Mouse (Mus musculus) forebrain, embryonic 10.5 days (tissue): ENCODE measurements around the gene Stk38l. TPM values are rescaled to one million over a fixed set of nuclear protein-coding genes. Genes with fewer than 3 reads are reported as not detected.

Experiments
- DNase-seq: peaks from one replicate; pipeline ENCODE4 v3.0.0-alpha.2; 2017; ENCODE audit warnings: low spot score; ENCODE audit errors: extremely low spot score
- H3K27ac ChIP-seq: fragments of 300-500 bp; sonication (generic); 2 replicates; pipeline ENCODE4 v1.5.1; 2016; ENCODE audit warnings: mild to moderate bottlenecking
- H3K27me3 ChIP-seq: fragments of 300-500 bp; sonication (generic); 2 replicates; pipeline ENCODE4 v1.6.1; 2016; ENCODE audit warnings: mild to moderate bottlenecking; ENCODE audit not compliant: poor library complexity, severe bottlenecking
- H3K36me3 ChIP-seq: fragments of 300-500 bp; sonication (generic); replicated peaks from 2 replicates; pipeline ENCODE4 v1.6.1; 2016; ENCODE audit warnings: mild to moderate bottlenecking, moderate library complexity
- H3K4me1 ChIP-seq: fragments of 300-500 bp; sonication (generic); 2 replicates; pipeline ENCODE4 v1.6.1; 2016
- H3K4me3 ChIP-seq: fragments of 300-500 bp; sonication (generic); 2 replicates; pipeline ENCODE4 v1.5.1; 2016; ENCODE audit warnings: mild to moderate bottlenecking, moderate library complexity
- H3K9me3 ChIP-seq: fragments of 300-500 bp; sonication (generic); 2 replicates; pipeline ENCODE4 v1.6.1; 2016; ENCODE audit warnings: mild to moderate bottlenecking, moderate library complexity
- WGBS: fragments of 180-500 bp; shearing (Covaris S2); methylation state at CpG from one replicate; pipeline ENCODE4 v1.1.7; 2016; 5-methylcytosine and 5-hydroxymethylcytosine counted together
- polyA plus RNA-seq: library from polyadenylated mRNA; unstranded; fragments of >200 nt; fragmentation: Nextera tagmentation; extraction: Ambion mirVana; gene quantifications from 2 replicates; pipeline ENCODE4 v1.2.1, GENCODE M21; 2016

Gene Stk38l
- polyA plus RNA-seq, 1 experiment from 2014 or later, result 22.1 TPM

GRCm38 (mm10) chr6:146702126-146702881 is 22.5 kb upstream of the Stk38l start:
- Histone ChIP-seq H3K27ac (no peak overlapping the region), H3K27me3 (no peaks in the 10 kb centered on the region), H3K36me3 (no peaks in the 10 kb centered on the region), H3K4me1 (no peaks in the 10 kb centered on the region), H3K4me3 (no peak overlapping the region), H3K9me3 (no peaks in the 10 kb centered on the region; the same call in 1 of the 2 replicates)
- 84% methylated on average over 11 of the region's 11 CpGs for WGBS
- no peak for DNase-seq

GRCm38 (mm10) chr6:146703351-146703750 is 21.4 kb upstream of the Stk38l start:
- Histone ChIP-seq H3K4me3 (no peak overlapping the region), H3K4me1 (no peaks in the 10 kb centered on the region), H3K27ac (no peak overlapping the region), H3K9me3 (no peaks in the 10 kb centered on the region; the same call in 1 of the 2 replicates), H3K36me3 (no peaks in the 10 kb centered on the region), H3K27me3 (no peaks in the 10 kb centered on the region)
- DNase-seq, result no peak
- 92% methylated on average over 3 of the region's 3 CpGs for WGBS

DNA sequence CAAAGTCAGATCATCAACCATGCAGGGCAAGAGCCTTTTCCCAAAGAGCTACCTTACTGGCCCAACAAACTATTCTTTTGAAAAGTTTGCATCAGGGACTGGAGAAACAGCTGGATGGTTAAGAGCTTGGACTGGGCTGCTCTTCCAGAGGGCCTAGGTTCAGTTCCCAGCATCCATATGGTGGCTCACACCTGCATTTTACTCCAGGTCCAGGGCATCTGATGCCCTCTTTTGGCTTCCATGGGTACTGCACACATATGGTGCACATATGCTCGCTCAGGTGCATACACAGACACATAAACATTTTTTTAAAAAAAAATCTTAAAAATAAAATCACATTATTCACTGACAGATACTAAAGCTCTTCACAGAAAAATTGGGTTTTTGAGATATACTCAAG is 19.2 kb upstream of the Stk38l start:
- WGBS, result 88% methylated on average over 1 of the region's 1 CpGs
- no peak overlapping the region for H3K4me3 ChIP-seq
- no peak for DNase-seq
- H3K4me1 ChIP-seq, result no peaks in the 10 kb centered on the region
- no peaks in the 10 kb centered on the region for H3K36me3 ChIP-seq
- no peak overlapping the region for H3K27ac ChIP-seq
- no peaks in the 10 kb centered on the region for H3K9me3 ChIP-seq
- no peaks in the 10 kb centered on the region for H3K27me3 ChIP-seq

DNA sequence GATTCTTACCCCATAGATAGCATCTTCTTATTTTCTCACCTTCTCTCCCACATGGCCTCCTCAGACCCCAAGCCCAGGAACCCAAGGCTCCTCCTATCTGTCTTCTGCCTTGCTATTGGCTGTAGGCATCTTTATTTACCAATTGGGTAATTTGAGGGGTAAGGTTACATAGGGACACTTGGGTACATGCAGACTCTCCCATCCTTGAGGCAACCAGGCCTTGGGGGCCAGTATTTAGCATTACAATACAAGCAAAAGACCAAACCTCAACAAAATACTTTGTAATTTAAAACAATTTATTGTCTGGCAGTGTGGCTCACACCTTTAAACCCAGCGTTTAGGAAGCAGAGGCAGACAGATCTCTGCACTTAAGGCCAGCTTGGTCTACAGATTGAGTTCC is 5.2 kb upstream of the Stk38l start:
- no peak for DNase-seq
- no peaks in the 10 kb centered on the region for H3K36me3 ChIP-seq
- 72% methylated on average over 1 of the region's 1 CpGs for WGBS
- no peaks in the 10 kb centered on the region for H3K4me1 ChIP-seq
- no peaks in the 10 kb centered on the region for H3K27me3 ChIP-seq
- H3K9me3 ChIP-seq, result no peaks in the 10 kb centered on the region
- no peak overlapping the region for H3K27ac ChIP-seq
- no peak overlapping the region for H3K4me3 ChIP-seq

DNA sequence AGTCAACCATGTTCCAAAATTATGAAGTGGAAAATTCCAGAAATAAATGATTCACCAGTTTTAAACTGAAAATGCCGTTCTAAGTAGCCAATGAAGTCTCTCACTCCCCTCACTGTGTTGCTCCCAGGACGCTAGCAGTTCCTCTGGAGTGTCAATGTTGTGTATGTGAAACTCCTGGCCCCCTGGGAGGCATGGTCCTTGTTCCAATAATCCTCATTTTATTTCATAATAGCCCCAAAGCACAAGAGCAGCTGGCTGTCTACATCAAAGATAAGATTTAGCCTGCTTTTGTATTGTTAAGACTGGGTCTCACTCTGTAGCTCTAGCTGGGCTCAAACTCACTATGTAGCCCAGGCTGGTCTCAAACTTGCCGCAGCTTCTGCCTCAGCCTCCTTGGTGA is 990 bp upstream of the Stk38l start:
- WGBS, result 90% methylated on average over 3 of the region's 3 CpGs
- Histone ChIP-seq H3K36me3 (no peaks in the 10 kb centered on the region), H3K27ac (no peak overlapping the region), H3K27me3 (no peaks in the 10 kb centered on the region), H3K9me3 (no peaks in the 10 kb centered on the region), H3K4me1 (peaks cover 11% of the 10 kb centered on the region), H3K4me3 (no peak overlapping the region)
- no peak for DNase-seq

DNA sequence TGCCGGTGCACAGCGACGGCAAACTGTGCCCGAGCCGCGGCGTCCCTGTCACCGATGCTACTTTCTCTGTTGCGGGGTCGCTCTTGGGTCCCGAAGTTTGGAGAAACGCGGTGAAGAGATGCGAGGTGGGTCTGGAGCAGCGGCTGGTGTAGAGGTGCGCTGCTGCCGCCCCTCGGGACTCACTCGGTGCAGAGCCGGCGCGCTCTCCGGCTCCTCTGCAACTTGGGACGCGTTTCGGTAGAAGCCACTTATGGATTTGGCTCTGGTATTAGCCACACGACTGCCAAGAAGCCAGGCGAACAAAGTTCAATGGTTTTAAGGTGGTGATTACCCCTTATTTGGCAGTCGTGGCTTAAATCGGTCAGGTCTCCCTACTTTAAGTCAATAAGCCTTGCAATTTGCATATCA is 593 bp downstream of the Stk38l start:
- Histone ChIP-seq H3K9me3 (no peaks in the 10 kb centered on the region), H3K27ac (peak overlapping the region; percentile 89), H3K27me3 (no peaks in the 10 kb centered on the region), H3K4me1 (peaks cover 11% of the 10 kb centered on the region), H3K4me3 (peak overlapping the region; percentile 72), H3K36me3 (no peaks in the 10 kb centered on the region)
- DNase-seq, result peak; percentile 58
- under 1% methylated on average over 30 of the region's 30 CpGs for WGBS

- H3K36me3 ChIP-seq, result no peaks in the 10 kb centered on the region
- 95% methylated on average over 1 of the region's 1 CpGs for WGBS
- H3K9me3 ChIP-seq, result no peaks in the 10 kb centered on the region
- H3K4me3 ChIP-seq, result no peak overlapping the region
- no peak overlapping the region for H3K27ac ChIP-seq
- no peak for DNase-seq
- H3K4me1 ChIP-seq, result peaks cover 31% of the 10 kb centered on the region
- no peaks in the 10 kb centered on the region for H3K27me3 ChIP-seq
These were observed 6.2 kb downstream of the Stk38l start for GRCm38 (mm10) chr6:146731031-146731430.

DNA sequence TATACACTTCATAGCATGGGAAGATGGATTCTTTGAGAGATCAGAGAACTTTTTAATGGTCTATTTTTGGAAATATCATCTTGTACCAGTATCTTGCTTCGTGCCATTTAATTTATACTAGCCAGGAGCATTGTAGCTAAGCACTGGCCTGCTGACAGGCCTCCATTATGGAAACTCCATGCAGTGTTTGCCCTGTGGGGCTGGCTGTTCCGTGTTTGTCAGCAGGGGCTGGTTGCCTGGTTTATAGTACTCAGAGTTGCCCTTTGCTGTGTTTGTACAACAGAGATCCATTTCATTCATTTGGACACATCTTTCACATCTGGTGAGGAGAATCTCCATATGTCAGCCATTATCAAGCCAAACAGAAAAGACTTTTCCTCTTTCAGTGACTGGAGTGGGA is 6.9 kb downstream of the Stk38l start:
- H3K4me1 ChIP-seq, result peaks cover 26% of the 10 kb centered on the region
- 57% methylated on average over 2 of the region's 2 CpGs for WGBS

DNA sequence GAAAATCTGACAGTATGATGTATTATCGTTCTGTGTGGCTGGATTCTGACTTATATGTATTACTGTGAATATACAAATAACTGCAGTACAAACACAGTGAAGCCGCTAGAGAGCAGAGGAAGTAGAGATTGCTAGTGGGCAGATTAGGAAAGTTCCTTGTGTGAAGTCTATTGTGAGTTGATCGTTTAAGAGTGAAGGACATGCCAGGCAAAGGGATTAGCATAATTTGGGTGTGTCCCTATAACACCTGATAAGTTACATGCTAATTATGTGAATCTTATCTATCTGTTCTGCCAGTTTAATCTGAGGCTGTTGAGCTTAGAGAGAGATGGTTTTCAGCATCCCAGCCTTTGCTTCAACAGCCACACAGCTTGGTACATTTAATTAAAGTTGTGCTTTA is 7.4 kb downstream of the Stk38l start:
- Histone ChIP-seq H3K9me3 (no peaks in the 10 kb centered on the region), H3K36me3 (no peaks in the 10 kb centered on the region), H3K4me3 (no peak overlapping the region), H3K27me3 (no peaks in the 10 kb centered on the region), H3K27ac (no peak overlapping the region), H3K4me1 (peaks cover 27% of the 10 kb centered on the region)
- 71% methylated on average over 3 of the region's 3 CpGs for WGBS
- no peak for DNase-seq

More for the DNA sequence above, 6.9 kb downstream of the Stk38l start:
- Histone ChIP-seq H3K9me3 (no peaks in the 10 kb centered on the region), H3K36me3 (no peaks in the 10 kb centered on the region), H3K27me3 (no peaks in the 10 kb centered on the region), H3K27ac (no peak overlapping the region), H3K4me3 (no peak overlapping the region)
- no peak for DNase-seq

DNA sequence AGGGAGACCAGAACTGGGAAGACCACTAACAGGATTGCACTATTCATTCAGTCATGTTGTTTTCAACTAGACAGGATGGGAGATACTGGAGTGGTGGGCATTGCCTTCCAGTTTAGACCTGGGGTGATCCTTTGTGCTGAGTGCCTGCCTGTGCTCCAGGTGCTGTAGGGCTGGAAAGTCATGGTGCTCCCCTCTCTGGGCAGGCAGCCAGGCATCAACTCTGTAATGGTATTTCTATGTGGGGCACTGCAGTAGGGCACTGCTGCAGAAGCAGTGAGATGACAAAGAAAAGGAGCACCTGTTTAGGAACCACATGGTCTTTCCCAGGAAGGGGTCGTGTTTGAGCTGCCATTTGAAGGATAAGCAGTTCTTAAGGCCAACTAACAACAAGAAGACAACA is 7.9 kb downstream of the Stk38l start:
- no peak for DNase-seq
- 50% methylated on average over 1 of the region's 1 CpGs for WGBS
- H3K27ac ChIP-seq, result no peak overlapping the region

GRCm38 (mm10) chr6:146733554-146733953 is 8.8 kb downstream of the Stk38l start:
- Histone ChIP-seq H3K4me3 (no peak overlapping the region), H3K9me3 (no peaks in the 10 kb centered on the region), H3K27me3 (no peaks in the 10 kb centered on the region), H3K4me1 (peaks cover 29% of the 10 kb centered on the region), H3K27ac (no peak overlapping the region), H3K36me3 (no peaks in the 10 kb centered on the region)
- no peak for DNase-seq
- 86% methylated on average over 1 of the region's 1 CpGs for WGBS

More for the DNA sequence above, 7.9 kb downstream of the Stk38l start:
- no peaks in the 10 kb centered on the region for H3K27me3 ChIP-seq
- H3K4me3 ChIP-seq, result no peak overlapping the region
- no peaks in the 10 kb centered on the region for H3K36me3 ChIP-seq
- peaks cover 29% of the 10 kb centered on the region for H3K4me1 ChIP-seq
- no peaks in the 10 kb centered on the region for H3K9me3 ChIP-seq

DNA sequence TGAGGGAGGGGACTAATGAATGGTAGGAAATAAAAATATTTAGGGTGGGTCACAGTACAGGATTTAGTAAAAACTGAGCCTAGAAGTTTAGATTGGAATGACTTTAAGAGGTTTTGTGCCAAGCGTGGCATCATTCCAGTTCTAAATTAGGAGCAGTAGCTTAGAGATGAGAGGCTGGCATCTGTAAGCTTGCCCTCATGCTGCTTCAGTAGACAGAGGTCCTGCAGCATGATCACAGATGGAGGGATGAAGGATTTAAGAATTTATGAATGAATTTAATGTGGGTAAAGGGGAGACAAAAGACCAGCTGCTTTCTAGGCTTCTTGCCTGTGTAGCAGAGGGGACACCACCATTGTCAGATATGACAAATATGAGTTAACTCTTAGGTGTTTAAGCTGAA is 14.1 kb downstream of the Stk38l start:
- 89% methylated on average over 1 of the region's 1 CpGs for WGBS
- H3K9me3 ChIP-seq, result no peaks in the 10 kb centered on the region
- H3K4me3 ChIP-seq, result no peak overlapping the region
- no peaks in the 10 kb centered on the region for H3K36me3 ChIP-seq
- no peak overlapping the region for H3K27ac ChIP-seq
- H3K4me1 ChIP-seq, result 0 out of 2 replicates have a peak, but pooled peaks cover 3% of the 10 kb centered on the region
- no peaks in the 10 kb centered on the region for H3K27me3 ChIP-seq
- DNase-seq, result no peak

- no peaks in the 10 kb centered on the region for H3K27me3 ChIP-seq
- H3K27ac ChIP-seq, result no peak overlapping the region
- H3K4me3 ChIP-seq, result no peak overlapping the region
- no peaks in the 10 kb centered on the region for H3K36me3 ChIP-seq
- 0 out of 2 replicates have a peak, but pooled peaks cover 3% of the 10 kb centered on the region for H3K4me1 ChIP-seq
- no peaks in the 10 kb centered on the region for H3K9me3 ChIP-seq
- no peak for DNase-seq
These were observed 15.9 kb downstream of the Stk38l start for GRCm38 (mm10) chr6:146740724-146741123.
